Mouse (Mus musculus) 3T3-L1 (cell line): ENCODE data around the gene Fmnl2.
A peak's percentile ranks its signal among the peaks of the same experiment; 100 is the strongest.

Experiments used
- DNase-seq: peaks from one replicate; pipeline ENCODE4 v3.0.0-alpha.2; 2015; ENCODE audit warnings: low read depth, low spot score

The Fmnl2 gene

DNA sequence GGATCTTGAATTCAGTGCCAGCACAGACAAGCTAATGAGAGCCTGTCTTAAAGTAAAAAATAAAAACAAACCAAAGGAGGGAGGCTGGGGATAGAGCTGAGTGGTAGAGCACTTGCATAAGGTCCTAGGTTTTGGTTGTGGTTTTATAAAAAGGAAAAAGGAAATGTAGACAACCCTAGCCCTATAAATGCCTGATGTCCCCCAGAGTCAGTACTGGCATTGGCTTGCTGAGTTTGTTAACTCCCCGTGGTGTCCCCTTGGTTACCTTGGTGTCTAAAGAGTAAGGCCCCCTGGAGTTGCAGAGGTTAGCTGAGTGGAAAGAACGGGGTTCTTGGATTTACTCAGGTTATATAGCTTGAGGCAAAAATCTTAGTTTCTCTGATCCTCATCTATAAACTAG, 55.7 kb downstream of the Fmnl2 start:
- no peak for DNase-seq

DNA sequence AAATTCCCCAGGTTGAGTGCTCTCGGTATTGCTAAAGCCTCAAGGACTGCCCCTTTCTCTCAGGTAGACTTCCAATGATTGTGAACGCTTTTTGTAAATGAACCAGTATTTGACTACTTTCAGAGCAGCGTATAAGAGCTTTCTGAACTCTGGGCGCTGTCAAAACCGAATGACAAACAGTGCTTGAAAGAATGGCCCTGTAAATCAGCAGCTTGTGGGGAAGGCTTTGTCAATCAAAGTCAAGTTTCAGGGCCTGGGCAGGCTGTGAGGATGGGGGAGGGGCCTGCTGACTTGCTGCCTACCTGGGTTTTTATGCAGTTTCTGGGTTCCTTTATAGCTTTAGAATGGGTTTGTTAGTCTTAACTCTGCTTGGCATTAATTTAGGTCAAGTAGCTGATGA, 56.1 kb downstream of the Fmnl2 start:
- no peak for DNase-seq

DNA sequence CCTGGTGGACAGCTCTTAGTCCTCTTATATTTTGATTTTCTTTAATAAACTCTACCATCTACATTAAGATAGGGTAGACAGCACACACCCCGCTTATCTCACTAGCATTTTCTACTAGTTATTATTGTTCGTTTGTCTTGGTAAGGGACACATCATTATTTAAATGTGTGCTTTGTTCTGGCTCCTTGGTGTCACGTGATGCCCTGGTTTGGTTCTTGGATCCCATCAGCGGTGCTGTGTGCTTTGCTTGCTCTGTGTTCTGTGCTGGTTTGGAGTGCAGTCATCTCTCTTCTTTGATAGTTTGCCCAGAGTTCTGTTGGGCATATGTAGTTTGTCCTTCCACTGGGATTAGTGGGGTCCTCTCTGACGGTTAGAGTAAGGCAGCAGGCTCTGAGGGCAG, 57.9 kb downstream of the Fmnl2 start:
- no peak for DNase-seq

DNA sequence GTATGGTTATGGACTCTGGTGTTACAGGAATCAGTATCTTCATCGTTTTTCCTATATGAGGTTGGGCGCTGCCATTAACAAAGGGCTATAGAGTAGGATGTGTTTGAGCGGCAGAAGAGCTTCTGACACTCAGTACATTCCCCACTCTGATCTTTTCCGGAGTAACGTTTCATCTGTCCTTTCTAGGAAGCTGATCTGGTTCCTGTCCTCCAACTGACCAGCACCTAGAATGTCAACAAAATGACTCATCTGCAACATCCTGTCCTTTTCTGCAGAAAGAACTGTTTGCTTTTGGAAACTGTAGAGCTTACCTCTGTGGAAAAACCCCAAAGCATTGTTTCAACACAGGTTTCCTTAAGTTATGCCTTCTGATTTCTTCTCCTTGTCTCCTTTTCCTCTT, 60.4 kb downstream of the Fmnl2 start:
- peak; percentile 61 for DNase-seq

DNA sequence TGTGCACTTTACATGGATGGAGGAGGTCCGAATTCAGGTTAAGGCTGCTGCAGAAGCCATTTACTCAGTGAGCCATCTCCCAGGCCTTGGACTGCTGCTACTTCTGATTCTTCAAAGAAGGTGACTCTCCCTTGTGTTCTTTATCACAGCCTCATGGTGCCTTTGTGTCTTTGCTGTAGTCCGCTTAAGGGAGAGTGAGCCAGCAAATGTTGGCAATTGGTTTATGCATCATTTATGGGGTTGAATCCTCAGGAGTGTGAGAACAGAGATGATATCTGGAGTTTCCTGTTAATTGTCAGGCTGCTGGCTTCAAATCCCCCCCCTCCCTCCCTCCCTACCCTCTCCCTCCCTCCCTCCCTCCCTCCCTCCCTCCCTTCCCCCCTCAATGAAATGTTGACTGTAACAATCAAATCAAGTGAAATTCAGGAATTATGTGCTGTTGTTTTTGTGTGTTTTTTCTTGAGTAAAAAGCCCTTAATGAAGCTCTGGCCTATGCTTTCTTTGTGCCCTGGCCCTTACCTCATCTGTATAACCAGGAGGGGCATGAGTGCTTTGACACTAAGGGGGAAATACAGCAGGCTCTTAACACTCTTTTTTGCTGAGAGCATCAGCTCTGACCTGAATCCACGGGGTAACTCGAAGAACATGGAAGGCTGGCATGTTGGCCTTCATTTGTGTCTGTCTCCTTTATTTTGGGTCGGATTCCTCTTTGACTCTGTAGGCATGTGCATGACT, 63.2 kb downstream of the Fmnl2 start:
- no peak for DNase-seq

DNA sequence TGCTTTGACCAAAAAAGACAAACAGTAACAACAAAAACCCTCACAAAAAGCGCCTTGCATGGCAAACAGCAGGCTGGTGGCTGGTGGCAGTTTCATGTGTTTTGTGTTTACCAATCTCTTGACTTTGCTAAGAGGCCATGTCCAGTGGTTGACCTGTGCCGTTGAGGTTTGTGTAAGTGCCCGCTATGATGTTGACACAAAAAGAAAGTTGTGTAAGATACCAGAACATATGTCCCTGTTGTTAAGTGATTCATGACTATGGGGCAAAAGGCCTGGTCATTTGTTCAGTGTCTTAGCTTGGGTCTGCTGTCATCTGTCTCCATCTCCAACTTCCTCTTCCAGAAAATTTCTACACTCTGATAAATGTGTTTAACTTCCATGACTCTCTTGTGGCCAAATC, 67.4 kb downstream of the Fmnl2 start:
- DNase-seq: no peak

DNA sequence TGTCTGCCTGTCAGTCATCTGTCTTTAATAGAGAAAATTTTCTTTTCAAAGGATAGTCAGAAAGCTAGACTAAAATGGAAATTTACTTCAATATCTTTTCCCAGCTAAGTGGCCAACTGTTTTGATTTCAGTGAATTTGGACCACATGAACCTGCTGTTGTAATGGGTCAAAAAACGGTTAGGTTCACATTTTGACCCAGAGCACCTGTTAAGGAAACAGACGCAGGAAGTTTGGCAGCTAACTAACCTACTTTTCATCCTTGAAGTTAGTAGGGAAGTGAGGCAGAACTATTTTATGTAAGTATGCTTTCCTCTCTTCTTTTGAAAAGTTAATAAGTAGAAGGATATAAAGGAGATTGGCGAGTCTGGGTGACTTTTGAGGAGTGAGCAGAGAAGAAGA, 69.7 kb downstream of the Fmnl2 start:
- DNase-seq: no peak

DNA sequence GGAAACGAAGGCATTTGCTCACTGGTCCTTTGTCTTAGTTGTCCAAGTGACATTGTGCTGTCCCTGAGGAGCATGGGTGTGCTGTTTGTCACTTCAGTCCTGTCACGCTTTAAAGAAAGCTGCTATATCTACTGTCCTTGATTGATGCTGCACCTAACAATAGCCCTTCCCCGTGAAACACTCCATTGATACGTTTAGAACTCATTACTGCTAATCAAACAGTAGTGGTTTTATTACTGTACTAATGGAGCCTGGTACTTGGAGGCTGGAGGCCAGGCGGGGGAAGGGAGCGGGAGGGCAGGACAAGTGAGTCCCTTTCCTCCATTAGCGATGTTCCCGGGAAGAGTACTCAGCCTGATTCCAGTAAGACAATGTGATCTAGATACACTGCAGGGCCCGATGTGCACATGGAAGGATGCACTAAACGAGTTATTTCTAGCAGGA, 70.2 kb downstream of the Fmnl2 start:
- no peak for DNase-seq

DNA sequence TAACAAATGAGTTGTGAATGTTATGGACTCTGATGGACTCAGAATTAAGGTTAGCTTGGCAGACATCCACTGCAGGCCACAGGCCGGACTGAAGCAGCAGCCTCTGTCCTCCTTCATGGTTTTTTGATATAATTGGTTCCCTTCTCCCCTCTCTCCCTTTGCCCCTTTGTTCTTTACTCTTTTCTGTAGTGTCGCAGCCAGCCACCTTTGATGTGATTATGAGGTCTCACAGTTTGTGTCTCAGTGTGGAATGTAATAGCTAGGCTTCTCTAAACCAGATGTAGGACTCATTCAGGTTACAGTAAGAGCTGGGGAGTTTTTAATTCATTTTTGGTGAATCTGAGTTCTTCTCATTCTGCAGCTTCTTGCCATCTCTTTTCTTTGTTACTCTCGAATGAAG, 70.7 kb downstream of the Fmnl2 start:
- DNase-seq: no peak

DNA sequence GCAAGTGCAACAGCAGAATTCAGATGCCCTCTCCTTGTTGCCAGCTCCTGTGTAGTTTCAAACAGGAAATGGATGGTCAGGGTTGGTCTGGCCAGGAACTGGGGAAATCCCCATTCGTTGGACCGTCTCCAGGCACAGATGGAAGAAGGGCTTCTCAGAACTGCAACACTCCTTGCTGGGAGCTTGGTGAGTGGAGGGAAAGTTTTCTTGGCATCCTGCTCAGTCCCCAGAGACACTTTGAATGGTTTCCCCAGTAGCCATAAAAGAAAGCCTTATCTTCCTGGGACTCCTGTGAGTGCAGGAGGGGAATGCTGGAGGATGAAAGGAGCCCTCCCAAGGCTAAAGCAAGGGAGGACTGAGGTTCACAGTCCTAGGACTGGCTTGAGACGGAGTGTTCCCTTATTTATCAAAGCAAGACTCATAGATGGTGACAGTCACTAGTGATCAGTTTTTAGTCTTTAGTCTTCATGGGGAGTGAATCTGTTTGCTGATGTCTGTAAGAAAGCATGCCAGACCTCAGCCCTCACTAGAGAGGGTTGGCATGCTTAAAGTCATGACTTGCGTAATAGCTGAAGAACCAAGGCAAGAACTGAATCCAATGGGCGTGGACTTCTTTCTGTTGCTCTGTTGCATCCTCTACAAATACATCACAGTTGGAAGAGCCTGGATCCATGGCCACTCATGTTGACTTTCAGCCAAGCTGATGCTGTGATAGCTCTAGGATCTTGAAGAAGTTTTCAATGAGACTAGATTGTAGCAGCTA, 72.6 kb downstream of the Fmnl2 start:
- DNase-seq: peak; percentile 99

DNA sequence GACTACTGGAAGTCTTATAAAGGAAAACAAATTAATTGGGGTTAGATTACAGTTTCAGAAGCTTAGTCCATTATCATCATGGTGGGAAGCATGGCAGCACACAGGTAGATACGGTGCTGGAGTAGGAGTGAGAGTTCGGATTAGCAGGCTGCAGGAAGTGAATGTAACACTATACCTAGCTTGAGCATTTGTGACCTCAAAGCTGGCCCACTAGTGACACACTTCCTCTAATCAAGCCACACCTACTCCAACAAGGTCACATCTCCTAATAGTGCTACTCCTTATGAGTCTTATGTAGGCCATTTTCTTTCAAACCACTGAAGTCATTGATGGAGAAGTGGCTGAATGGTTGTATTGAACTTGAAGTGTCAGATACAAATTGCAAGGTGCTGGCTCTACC, 73.7 kb downstream of the Fmnl2 start:
- DNase-seq: no peak

DNA sequence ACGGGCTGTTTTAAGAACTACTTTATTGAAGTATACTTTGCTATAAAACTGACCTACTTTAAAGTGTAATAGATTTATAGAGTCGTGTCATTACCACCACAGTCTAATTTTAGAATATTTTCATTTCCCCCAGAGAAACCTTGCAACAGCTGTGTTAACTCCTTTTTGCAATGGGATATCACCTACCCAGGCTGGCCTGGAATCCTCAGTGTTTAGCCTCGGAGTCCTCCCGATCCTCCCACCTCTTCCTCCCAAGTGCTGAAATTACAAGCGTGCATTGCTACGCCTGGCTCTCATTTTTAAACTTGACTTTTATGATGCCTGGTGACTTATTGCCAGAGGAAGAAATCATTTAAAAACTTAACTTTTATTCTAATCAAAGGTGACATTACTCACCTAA, 78.2 kb downstream of the Fmnl2 start:
- no peak for DNase-seq

DNA sequence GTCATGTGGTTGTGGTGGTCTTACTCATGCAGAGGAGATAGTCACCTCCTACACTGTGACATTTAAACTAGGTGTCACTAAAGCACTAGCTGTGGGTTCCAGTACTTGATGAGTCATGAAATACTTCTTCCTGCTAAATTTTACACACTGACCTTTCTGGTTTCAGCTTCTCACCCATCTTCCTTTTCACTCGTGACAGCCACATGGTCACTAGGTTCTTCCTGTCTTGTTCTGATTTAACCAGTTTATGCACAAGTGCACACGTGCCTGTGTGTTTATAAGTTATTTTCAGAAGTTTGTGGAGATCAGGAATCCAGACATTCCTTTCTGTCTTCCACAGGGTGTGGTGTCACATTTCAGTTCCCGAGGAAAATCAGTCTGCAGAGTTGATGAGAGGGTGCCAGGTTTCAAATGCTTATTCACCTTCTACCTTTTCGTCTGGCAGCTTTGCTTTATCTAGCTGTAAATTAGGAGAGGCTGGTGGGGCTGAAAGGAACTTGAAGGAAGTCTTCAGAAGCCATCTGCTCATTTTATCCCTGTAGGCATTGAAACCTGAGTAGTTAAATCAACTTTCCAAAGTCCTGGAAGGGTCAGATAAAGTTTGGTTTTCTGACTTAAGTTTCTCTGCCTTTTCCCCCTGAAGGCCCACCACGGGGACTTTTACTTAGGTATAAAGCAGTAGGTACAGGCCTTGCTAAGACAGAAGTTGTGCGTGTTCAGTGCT, 80.9 kb downstream of the Fmnl2 start:
- peak; percentile 84 for DNase-seq

DNA sequence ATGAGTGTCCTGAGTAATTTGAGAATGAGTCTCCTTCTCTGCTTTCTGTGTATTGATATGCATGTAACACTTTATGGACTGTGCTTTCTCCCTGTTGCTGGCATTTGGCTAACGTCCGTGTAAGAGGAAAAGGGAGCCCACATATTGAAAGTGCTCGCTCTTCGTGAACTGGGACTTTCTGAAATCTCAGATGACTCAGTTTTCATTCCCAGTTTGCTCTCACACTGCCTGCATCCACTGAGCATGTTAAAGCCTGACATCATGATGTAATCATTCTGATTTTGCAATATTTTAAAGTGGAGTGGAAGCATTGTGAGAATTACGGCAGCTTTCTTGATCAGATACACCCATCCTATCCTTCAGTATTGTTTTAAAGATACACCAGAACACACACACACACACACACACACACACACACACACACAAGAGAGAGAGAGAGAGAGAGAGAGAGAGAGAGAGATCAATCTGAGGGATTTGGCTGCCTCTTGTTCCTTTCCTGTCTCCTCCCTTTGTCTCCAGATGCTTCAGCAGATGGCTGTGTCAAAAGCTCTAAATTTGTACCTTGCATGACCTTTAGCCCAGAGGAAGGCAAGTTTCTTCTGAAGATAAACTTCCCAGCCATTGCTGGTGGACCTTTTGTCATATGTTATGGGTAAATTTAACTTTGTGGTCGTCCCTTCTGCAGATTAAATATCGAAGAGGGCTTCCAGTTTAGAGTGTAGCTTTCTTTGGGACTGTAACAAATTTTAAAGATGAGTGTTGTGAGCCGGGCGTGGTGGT, 86.2 kb downstream of the Fmnl2 start:
- DNase-seq: peak; percentile 91

DNA sequence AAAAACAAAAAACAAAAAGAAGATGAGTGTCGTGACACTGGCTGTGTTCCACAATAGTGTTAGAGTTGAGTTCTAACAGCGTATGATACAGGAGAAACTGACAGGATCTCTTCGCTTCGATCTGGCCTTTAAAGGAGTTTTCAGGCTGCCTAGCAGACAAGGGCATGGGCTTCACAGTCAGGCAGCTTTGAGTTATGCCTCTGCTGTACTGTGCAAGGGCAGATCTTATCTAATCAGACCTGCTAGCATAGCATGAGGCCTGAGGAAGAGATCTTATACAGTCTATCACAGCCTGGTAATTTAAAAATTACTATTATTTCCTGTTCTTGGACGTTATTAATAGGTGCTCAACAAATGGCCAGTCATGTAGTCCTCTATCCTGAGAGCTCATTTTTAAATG, 86.9 kb downstream of the Fmnl2 start:
- DNase-seq: no peak

DNA sequence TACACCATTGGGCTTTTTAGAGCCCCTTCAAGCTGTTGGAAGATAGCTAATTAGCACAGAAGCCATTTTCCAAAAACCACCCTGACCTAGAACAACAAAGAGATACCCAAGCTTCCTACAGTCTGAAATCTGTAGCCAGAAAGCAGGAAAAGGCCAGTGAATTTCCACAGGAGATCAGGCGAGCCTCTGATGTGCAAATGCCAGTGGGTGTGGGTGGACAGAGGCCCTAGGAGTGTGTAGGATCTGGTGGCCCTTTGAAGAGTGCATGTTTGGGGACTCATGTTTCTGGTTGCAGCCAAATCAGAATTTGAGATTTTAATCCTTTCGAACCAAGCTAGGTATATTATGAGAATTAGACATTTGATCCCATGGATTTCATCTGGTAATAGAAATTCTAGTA, 88.4 kb downstream of the Fmnl2 start:
- DNase-seq: no peak

DNA sequence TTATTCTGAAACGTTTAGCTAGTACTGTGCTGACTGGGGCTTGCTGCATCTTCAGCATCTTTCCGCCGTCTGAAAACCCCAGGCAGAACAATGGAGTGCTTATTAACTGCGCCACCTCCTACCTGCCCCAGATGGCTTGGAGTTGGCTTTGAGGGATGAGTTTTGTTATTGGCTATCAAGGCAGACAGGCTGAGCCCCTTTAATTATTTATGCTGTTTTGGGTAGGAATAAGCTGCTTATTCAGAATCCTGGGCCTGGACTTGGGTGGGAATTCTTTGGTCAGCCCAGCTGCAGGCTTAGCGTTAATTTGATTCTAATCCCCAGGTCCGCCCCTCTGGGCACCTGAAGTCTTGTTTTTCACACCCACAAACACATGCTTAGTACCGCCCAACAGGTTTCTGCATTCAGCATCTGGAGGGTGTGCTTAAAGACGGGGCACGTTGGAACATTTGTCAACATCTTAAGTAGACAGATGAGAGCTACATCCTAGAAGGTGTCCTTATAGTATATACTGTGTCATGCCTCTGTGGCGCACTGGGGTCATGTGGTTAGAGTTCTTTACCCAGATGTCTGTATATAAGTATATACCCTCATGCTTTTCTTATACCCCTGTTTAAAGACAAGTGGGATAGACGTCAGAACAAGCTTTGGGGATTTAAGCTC, 89.0 kb downstream of the Fmnl2 start:
- DNase-seq: no peak

DNA sequence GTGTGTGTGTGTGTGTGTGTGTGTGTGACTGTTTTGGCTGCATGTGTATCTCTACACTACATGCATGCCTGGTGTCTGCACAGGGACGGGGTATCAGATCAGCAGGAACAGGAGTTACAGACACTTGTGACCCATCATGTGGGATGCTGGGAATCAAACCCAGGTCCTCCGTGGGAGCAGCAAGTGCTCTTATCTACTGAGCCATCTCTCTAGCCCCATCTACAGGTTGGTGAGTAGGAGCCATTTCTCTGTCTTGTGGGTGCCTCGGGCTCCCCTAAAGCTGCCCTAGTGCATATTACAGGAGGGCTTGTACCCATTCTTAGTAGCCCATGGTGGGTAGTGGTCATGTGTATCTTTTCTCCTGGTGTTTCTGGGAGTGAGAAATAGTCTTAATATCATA, 90.7 kb downstream of the Fmnl2 start:
- DNase-seq: no peak

DNA sequence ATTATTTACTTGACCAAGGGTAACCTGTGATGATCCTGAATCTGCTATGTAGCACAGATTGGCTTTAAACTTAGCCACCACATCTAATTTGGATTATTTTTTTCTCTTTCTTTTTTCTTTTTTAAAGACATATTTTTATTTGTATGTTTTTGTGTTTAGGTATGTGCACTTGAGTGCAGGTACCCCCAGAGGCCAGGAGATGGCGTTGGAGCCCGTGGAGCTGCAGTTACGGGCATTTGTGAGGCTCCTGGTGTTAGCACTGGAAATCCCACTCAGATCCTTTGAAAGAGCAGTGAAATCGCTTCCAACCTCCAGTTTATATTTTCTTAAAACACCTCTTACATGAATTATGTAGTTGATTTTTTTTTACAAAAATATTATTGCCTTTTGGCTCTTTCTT, 91.9 kb downstream of the Fmnl2 start:
- DNase-seq: no peak

DNA sequence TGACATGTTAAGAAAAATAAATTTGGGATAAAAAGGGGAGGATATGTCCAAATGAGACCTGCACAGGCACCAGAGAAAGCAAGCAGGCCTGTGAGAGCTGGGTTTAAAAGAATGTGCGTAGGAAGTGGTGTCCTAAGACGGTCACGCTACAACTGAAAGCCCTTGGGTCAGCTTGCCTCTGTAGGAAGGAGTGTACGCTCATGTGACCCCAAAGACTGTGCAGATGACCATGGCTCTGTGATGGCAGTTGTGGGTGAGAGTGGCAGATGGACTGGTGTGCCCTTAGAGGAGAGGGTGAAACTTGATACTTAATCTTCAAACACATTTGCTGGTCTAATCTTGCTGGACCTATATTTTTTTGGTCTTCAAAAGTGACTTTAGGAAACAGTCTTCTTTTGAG, 92.6 kb downstream of the Fmnl2 start:
- DNase-seq: no peak

DNA sequence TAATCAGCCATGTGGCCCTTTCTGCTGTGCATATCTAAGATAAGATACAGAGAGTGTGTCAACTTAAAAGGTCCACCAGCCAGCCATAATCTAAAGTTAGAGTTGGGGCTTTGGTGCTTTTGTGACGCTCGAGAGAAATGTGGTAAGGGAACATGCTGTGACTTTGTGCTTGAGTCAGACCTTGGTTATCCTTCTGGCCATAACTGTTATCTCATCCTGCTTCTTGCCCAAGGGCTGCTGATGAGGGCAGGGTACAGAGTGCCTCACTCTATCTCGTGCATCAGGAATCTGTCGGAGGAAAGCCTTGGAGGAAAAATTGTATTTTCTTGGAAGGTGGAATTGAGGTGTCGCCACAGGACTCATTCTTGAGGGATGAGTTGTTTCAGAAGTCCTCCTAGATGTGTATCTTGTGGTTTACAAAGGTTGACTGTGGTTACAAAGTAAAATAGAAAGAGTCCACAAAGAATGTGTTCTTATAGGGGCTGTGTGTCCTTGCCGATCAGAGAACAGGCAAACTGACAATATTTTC, 94.6 kb downstream of the Fmnl2 start:
- peak; percentile 90 for DNase-seq
